Mouse (Mus musculus) ES-Bruce4 (cell line): ENCODE measurements around the gene Arid1b.

Experiments used
- CTCF ChIP-seq: IDR thresholded peaks from one replicate; pipeline ENCODE4 v1.8.1; 2011; ENCODE audit warnings: low read depth, low read length
- EP300 ChIP-seq: IDR thresholded peaks from 2 replicates; pipeline ENCODE4 v1.6.1; 2011; ENCODE audit warnings: low read depth, low read length; ENCODE audit not compliant: insufficient read depth

DNA sequence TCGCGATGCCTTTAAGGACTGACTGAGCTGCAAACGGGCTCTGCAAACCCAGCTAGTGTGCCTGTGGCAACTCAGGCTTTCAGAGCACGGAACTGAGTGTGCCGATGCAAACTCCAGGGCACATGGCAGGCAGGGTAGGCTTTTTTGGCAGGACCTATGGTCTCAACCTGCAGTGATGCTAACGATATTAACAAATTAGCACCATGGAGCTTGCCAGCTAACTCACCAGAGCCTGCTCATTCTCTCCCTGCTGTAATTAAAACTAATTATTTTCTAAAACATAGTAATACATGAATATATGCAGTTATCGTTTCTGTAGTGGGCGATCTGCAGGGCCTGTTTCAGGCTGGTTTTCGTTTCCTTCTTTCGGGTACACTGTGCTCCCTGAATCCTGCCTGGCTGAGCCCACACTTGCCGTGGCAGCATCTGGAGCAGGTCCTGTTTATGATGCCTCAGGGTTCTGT, 316.3 kb downstream of the Arid1b start:
- TF ChIP-seq CTCF, result no peak
- no peak for TF ChIP-seq EP300
